Mouse (Mus musculus): ENCODE results near the gene Ephb4.

- TF ChIP-seq CTCF (IDR thresholded peaks at IDR 0.05; ENCODE audit: insufficient read depth, low read depth, low read length) (no peak), POLR2A (IDR thresholded peaks at IDR 0.05; ENCODE audit: insufficient read depth, low read depth, low read length) (no peak; the same call in 1 of the 2 replicates)
These were observed at the start of gene Ephb4 for GRCm38 (mm10) chr5:137349384-137350204.

Measured in olfactory bulb, adult 2 months (tissue).